Mouse (Mus musculus): ENCODE measurements around the gene Hoxa10. TPM values are rescaled to one million over a fixed set of nuclear protein-coding genes. Genes with fewer than 3 reads are reported as not detected.

The Hoxa10 gene
- polyA plus RNA-seq, 1 experiment: 15.8 TPM

DNA sequence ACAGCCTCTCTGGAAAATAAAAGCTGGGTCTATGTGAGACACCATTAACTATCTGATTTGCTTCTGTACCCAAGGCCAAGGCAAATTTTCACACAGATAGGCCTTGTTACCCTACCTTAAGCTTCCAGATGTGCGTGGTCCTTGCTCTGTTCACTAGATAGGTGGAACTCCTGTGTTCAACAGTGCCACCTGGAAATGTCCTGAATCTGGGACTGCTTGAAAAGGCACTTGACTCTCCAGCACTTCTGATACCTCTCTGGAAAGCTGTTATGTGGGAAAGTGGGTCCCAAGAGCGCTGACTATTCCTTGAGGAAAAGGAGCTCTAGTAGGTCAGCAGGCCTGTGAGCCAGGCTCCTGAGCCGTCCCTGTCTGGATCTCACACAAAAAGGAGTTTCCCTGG is 3.8 kb downstream of the Hoxa10 start:
- peak overlapping the region; percentile 79 for H3K4me2 ChIP-seq (ENCODE audit: low read depth)
- H3K27me3 ChIP-seq (ENCODE audit: control insufficient read depth, insufficient read depth, insufficient read length): no peaks in the 10 kb centered on the region
- no peaks in the 10 kb centered on the region for H3K36me3 ChIP-seq (ENCODE audit: control insufficient read depth, insufficient read depth)
- no peak for TF ChIP-seq TCF12 (IDR thresholded peaks at IDR 0.05; ENCODE audit: insufficient read depth, poor library complexity, severe bottlenecking)
- TF ChIP-seq SRF (IDR thresholded peaks at IDR 0.05; ENCODE audit: control insufficient read depth, insufficient read length, low read depth): no peak
- TF ChIP-seq MYOD1 (IDR thresholded peaks at IDR 0.05; ENCODE audit: control insufficient read depth in 1 of 3, insufficient read length in 2 of 3, low read depth in 2 of 3): no peak
- TF ChIP-seq TCF3 (IDR thresholded peaks at IDR 0.05; ENCODE audit: insufficient read length, low read depth): no peak
- TF ChIP-seq MAX (IDR thresholded peaks at IDR 0.05; ENCODE audit: low read depth): no peak
- no peak for TF ChIP-seq USF1 (IDR thresholded peaks at IDR 0.05; ENCODE audit: low read depth)
- no peak for TF ChIP-seq POLR2A (IDR thresholded peaks at IDR 0.05; ENCODE audit: insufficient read length, low read depth)
- no peak for TF ChIP-seq E2F4 (IDR thresholded peaks at IDR 0.05; ENCODE audit: insufficient read depth)
- TF ChIP-seq REST (IDR thresholded peaks at IDR 0.05; ENCODE audit: insufficient read depth, insufficient read length): no peak
- no peak for TF ChIP-seq CEBPB (IDR thresholded peaks at IDR 0.05; ENCODE audit: insufficient read depth, poor library complexity, severe bottlenecking)
- TF ChIP-seq POLR2AphosphoS2 (IDR thresholded peaks at IDR 0.05; ENCODE audit: insufficient read length, low read depth): no peak
- TF ChIP-seq MYOG (IDR thresholded peaks at IDR 0.05; ENCODE audit: control insufficient read depth in 1 of 3, insufficient read depth in 1 of 3, insufficient read length in 2 of 3, low read depth in 2 of 3): no peak
- peak overlapping the region; percentile 86 for H3K4me3 ChIP-seq
- H3K79me2 ChIP-seq (ENCODE audit: control insufficient read depth, insufficient read depth): peaks cover 78% of the 10 kb centered on the region
- H3ac ChIP-seq (ENCODE audit: control insufficient read depth, insufficient read length): no peak overlapping the region

DNA sequence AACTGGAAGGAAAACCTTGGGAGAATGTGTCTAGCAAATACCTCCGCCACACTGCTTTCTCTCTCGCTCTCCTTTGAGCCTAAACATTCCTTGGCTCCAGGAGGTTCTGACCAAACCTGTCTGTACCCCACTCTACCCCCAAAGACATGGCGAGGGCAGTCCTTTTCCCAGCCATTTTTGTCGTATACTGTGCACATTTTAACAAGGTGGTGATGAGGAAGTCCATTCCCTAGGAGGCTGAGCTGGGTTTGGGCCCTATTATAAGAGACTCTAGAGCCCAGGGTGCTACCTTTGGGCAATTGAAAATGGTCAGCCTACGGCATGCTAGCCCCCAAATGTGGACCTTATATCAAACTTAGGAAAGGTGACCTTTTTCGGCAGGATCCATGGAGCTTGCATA is 4.8 kb downstream of the Hoxa10 start:
- Histone ChIP-seq H3K36me3 (ENCODE audit: control insufficient read depth, insufficient read depth) (no peaks in the 10 kb centered on the region), H3ac (ENCODE audit: control insufficient read depth, insufficient read length) (no peak overlapping the region), H3K27me3 (ENCODE audit: control insufficient read depth, insufficient read depth, insufficient read length) (no peaks in the 10 kb centered on the region), H3K79me2 (ENCODE audit: control insufficient read depth, insufficient read depth) (peaks cover 87% of the 10 kb centered on the region), H3K4me3 (no peak overlapping the region), H3K4me2 (ENCODE audit: low read depth) (peak overlapping the region; percentile 79)
- TF ChIP-seq MAX (IDR thresholded peaks at IDR 0.05; ENCODE audit: low read depth) (no peak), TCF12 (IDR thresholded peaks at IDR 0.05; ENCODE audit: insufficient read depth, poor library complexity, severe bottlenecking) (no peak), MYOD1 (IDR thresholded peaks at IDR 0.05; ENCODE audit: control insufficient read depth in 1 of 3, insufficient read length in 2 of 3, low read depth in 2 of 3) (no peak), POLR2AphosphoS2 (IDR thresholded peaks at IDR 0.05; ENCODE audit: insufficient read length, low read depth) (no peak), REST (IDR thresholded peaks at IDR 0.05; ENCODE audit: insufficient read depth, insufficient read length) (no peak), MYOG (IDR thresholded peaks at IDR 0.05; ENCODE audit: control insufficient read depth in 1 of 3, insufficient read depth in 1 of 3, insufficient read length in 2 of 3, low read depth in 2 of 3) (no peak), SRF (IDR thresholded peaks at IDR 0.05; ENCODE audit: control insufficient read depth, insufficient read length, low read depth) (no peak), TCF3 (IDR thresholded peaks at IDR 0.05; ENCODE audit: insufficient read length, low read depth) (no peak), CEBPB (IDR thresholded peaks at IDR 0.05; ENCODE audit: insufficient read depth, poor library complexity, severe bottlenecking) (no peak), POLR2A (IDR thresholded peaks at IDR 0.05; ENCODE audit: insufficient read length, low read depth) (no peak), E2F4 (IDR thresholded peaks at IDR 0.05; ENCODE audit: insufficient read depth) (no peak), USF1 (IDR thresholded peaks at IDR 0.05; ENCODE audit: low read depth) (no peak)

DNA sequence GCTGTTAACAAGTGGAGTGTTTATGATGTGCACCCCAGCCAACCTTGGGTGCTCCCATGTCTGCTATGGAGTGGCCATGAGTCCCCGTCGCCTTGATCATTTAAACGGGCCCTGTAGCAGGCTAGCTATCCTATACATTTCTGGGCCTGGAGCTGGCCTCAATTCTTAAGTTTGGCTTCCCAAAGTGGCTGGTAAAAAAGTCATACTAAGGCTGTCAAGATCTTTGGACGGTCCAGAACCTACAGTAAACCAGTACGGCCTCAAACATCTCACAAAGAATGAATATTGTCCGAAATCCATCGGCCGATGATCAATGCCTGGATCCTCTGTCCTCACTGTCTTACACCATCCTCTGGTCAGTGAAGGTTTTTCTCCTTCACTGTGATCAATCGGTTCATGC is 5.4 kb downstream of the Hoxa10 start:
- peak overlapping the region; percentile 99 for H3K4me2 ChIP-seq (ENCODE audit: low read depth)
- H3K79me2 ChIP-seq (ENCODE audit: control insufficient read depth, insufficient read depth): peaks cover 91% of the 10 kb centered on the region
- peak overlapping the region; percentile 89 for H3K4me3 ChIP-seq
- no peak for TF ChIP-seq USF1 (IDR thresholded peaks at IDR 0.05; ENCODE audit: low read depth)
- no peak for TF ChIP-seq SRF (IDR thresholded peaks at IDR 0.05; ENCODE audit: control insufficient read depth, insufficient read length, low read depth)
- no peak for TF ChIP-seq TCF12 (IDR thresholded peaks at IDR 0.05; ENCODE audit: insufficient read depth, poor library complexity, severe bottlenecking)
- TF ChIP-seq E2F4 (IDR thresholded peaks at IDR 0.05; ENCODE audit: insufficient read depth): no peak
- TF ChIP-seq MAX (IDR thresholded peaks at IDR 0.05; ENCODE audit: low read depth): no peak
- TF ChIP-seq CEBPB (IDR thresholded peaks at IDR 0.05; ENCODE audit: insufficient read depth, poor library complexity, severe bottlenecking): no peak
- TF ChIP-seq POLR2A (IDR thresholded peaks at IDR 0.05; ENCODE audit: insufficient read length, low read depth): no peak
- TF ChIP-seq MYOD1 (IDR thresholded peaks at IDR 0.05; ENCODE audit: control insufficient read depth in 1 of 3, insufficient read length in 2 of 3, low read depth in 2 of 3): no peak
- TF ChIP-seq POLR2AphosphoS2 (IDR thresholded peaks at IDR 0.05; ENCODE audit: insufficient read length, low read depth): no peak
- H3K27me3 ChIP-seq (ENCODE audit: control insufficient read depth, insufficient read depth, insufficient read length): no peaks in the 10 kb centered on the region
- no peaks in the 10 kb centered on the region for H3K36me3 ChIP-seq (ENCODE audit: control insufficient read depth, insufficient read depth)
- no peak overlapping the region for H3ac ChIP-seq (ENCODE audit: control insufficient read depth, insufficient read length)

GRCm38 (mm10) chr6:52234428-52235140 is 6.1 kb downstream of the Hoxa10 start:
- Histone ChIP-seq H3K4me2 (ENCODE audit: low read depth) (peak overlapping the region; percentile 99), H3K4me3 (peak overlapping the region; percentile 89), H3K36me3 (ENCODE audit: control insufficient read depth, insufficient read depth) (no peaks in the 10 kb centered on the region), H3K27me3 (ENCODE audit: control insufficient read depth, insufficient read depth, insufficient read length) (no peaks in the 10 kb centered on the region), H3K79me2 (ENCODE audit: control insufficient read depth, insufficient read depth) (peaks cover 91% of the 10 kb centered on the region), H3ac (ENCODE audit: control insufficient read depth, insufficient read length) (peak overlapping the region; percentile 73)
- TF ChIP-seq REST (IDR thresholded peaks at IDR 0.05; ENCODE audit: insufficient read depth, insufficient read length): no peak
- peak; percentile 40 for TF ChIP-seq POLR2AphosphoS2 (IDR thresholded peaks at IDR 0.05; ENCODE audit: insufficient read length, low read depth)
